Mouse (Mus musculus) erythroblast, adult 5-6 weeks (primary cell): ENCODE results near the gene Slc38a1. TPM values are rescaled to one million over a fixed set of nuclear protein-coding genes. Genes with fewer than 3 reads are reported as not detected.

Experiments
- ATAC-seq: replicated peaks from 2 replicates; pipeline ENCODE4 v1.8.0; 2016; ENCODE audit warnings: moderate number of reproducible peaks, mild to moderate bottlenecking, moderate TSS enrichment, inconsistent platforms; ENCODE audit not compliant: poor library complexity, low FRiP score, severe bottlenecking
- total RNA-seq, 2 experiments: library from RNA; stranded (forward) in 1 of 2; stranded (reverse) in 1 of 2; fragments of 150-400 nt in 1 of 2; fragments of 200-764, 138-1000 nt in 1 of 2; gene quantifications; 2 replicates each; pipeline versions ENCODE4 v1.2.3 to v1.2.4; 2015 to 2017; ENCODE audit warnings: low replicate concordance in 2 of 2

Gene Slc38a1
- total RNA-seq, 2 experiments from 2014 or later = 6.6 to 27.3 TPM

DNA sequence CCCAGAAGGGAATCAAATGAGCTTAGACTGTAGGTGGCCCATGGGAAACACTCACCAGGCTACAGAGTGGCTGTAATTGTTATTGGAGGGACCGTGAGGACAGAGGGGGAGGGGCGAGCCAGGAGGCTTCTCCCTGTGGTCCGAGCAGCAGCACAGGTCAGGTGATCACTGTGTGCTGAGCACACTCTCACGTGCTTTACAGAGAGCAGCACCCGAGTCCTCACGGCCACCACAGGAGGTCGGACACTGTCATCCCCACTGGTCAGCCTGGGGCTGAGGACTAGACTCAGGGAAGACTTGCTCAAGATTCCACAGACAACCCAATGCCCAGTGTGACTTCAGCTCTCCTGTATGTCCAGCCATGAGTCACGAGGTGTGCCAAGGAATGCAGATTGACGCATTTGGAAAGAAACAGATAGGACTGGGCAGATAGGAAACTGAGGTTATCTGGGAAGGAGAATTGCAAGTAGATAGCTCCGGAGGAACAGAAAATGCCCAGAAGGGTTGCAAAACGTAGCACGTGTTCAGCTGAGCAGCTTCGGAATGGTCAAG lies 18.0 kb upstream of the Slc38a1 start:
- ATAC-seq = peak; percentile 52; the same call in 1 of the 2 replicates

DNA sequence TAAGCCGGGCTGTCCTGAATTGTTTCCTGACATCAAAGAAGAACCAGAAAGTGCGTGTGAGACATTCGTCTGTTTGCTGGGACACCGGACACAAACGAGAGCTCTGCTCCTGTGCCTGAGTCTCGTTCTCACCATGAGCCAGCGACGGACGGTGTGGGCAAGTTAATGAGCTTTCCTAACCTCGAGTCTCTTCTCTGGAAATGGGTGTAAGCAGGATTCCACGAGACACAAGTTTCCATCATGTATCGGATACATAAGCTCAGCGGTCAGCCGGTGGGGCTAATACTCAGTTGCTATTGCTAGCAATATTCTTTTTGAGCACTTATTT lies 15.5 kb upstream of the Slc38a1 start:
- ATAC-seq = no peak

DNA sequence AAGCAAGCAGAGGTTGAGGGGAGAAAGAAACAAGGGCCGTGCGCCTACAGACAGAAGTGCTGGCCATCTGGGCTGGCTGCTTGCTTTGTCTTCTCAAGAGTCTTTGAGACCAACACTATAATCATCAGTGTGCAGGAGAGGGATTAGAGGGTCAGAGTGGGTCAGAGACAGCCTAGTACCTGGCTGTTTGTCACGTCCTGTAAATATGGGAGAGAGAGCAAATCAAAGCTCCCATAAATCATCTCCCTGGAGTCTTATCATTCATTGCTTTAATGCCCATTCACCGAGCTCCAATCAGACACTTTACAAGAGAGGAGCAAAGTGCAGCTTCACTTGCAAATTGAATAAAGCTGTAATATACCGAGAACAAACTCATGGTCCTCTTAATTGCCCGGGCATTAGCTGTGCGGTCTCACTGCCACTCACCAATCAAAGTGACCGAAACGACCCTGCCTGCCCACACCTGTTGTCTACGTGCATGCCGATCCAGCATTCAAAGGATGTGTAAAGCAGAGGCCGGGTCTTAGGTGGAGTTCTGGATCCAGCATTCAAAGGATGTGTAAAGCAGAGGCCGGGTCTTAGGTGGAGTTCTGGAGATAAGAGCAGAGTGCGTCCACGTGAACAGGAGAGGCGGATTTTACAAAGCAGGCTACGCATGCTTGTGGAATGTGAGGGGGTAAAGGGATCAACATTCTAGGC lies 15.0 kb upstream of the Slc38a1 start:
- no peak for ATAC-seq

- no peak for ATAC-seq
Measured at GRCm38 (mm10) chr15:96655514-96655913, 12.8 kb upstream of the Slc38a1 start.

DNA sequence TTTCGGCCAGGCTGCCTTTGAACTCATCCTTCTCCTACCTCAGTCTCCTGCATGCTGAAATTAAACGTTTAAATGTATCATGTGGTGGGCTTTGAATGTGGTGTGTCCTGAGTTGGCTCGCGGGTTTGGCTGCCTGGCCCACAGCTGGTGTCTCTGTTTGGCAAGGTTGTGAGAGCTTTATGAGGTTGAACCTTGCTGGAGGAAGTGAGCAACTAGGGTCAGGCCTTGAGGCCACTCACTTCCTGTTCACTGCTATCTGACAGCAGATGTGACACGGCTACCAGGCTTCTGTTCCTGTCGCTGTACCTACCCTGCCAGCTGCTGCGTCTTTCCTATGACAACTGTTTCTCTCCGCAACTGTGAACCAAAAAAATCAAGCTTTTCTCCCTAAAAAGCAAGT lies 12.0 kb upstream of the Slc38a1 start:
- no peak for ATAC-seq

DNA sequence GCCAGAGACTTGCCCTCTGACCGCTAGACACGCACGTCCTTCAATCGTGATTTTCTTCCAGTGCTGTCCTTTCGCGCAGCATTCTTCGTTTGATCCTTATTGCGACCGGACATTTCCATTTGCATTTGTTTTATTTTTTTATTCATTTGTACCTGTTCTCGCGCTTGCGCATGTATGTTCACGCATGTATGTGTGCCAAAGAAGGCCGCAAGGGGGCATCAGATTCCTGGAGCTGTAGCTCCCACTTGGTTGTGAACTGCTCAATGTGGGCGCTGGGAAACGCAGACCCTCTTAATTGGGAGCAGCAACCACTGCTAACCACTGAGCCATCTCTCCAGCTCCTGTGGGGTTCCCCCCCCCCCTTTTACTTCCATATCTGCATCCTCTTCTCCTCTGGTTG lies 10.3 kb upstream of the Slc38a1 start:
- no peak for ATAC-seq

DNA sequence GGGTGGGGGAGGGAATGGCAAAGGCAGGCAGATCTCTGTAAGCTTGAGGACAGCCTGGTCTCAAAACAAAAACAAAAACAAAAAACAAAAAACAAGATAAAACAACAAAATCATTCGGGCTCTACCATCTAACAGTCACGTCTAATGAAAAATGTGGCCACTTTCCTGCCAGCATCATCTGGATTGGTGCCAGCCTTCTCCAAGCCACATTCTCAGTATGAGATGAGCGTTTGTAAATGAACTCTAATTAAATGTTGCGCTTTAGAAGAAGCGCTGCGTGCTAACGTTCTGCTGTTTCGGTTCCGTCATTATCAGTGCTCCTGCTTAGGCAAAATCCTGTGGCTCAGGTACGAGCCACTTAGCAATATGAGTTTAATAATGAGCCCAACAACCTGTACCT lies 9.8 kb upstream of the Slc38a1 start:
- no peak for ATAC-seq

DNA sequence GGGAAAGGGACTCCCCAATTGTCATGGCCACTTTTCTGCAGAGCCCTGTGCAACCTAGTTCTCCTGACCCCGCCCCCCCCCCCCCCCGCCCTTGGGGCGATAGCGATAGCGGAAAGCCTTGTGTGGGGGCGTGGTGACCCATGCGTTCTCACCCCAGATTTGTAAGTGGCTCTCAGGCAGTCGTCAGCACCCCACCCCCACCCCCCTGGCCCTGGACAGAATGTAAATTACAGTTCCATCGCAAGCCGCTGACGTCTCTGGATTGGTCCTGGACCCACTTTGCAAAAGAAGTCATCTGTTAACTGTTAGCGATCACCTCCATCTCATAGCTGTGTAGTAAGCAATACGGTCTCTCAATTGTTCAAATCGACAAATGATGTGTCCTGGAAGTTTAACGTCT lies 4.7 kb upstream of the Slc38a1 start:
- no peak for ATAC-seq

- ATAC-seq = 0 out of 2 replicates have a peak, but pooled peaks have one; percentile 28
Measured at GRCm38 (mm10) chr15:96641821-96642435, 785 bp downstream of the Slc38a1 start.

- peak; percentile 48; the same call in 1 of the 2 replicates for ATAC-seq
Measured at GRCm38 (mm10) chr15:96641111-96641820, 1.4 kb downstream of the Slc38a1 start.

DNA sequence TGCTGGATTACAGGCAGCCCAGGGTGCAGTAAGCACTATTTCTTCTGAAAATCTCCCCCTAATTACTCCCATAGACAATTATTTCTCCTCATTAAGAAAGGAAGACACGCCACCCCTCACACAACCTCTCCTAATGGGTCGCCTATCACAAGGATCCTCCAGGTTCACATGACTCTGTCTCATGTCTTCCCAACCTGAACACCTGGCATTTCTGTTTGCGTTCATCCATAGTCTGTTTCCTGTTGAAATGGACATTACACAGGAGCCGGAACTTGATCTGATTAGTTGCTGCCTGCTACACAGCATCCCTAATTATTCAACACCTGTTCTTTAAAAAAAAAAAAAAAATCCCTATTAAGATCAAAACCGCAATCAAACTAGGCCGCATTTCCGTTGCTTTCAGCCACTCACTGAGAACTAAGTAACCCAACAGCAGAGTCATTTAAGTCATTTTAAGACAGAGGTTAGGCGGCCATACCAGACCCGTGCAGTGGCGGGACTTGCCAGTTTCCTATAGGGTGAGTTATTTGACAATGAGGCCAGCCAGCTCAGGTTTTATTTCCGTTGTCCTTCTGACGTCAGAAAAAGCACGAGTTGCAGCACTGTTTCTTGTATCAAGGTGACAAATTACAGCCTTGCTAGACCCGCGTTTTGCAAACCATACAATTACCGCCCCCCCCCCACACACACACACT lies 2.3 kb downstream of the Slc38a1 start:
- 0 out of 2 replicates have a peak, but pooled peaks have one; percentile 16 for ATAC-seq

DNA sequence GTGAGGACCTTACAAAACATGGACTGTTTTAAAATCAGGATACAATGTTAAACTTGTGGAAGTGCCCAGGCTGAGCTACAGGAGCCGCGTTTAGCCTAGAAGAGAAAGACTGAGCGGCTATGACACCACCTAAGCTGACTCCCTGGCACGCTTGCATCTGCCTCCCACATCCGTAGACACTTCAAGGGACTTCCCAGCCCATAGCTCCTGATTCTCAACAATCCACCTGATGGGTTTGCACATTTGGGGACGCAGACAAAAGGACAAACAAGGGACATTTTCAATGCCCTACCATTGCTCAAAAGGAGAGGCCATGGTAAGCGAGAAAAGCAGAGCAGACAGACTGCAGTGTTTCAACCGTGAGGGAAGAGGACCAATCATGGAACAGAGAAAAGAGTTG lies 3.1 kb downstream of the Slc38a1 start:
- ATAC-seq = no peak

DNA sequence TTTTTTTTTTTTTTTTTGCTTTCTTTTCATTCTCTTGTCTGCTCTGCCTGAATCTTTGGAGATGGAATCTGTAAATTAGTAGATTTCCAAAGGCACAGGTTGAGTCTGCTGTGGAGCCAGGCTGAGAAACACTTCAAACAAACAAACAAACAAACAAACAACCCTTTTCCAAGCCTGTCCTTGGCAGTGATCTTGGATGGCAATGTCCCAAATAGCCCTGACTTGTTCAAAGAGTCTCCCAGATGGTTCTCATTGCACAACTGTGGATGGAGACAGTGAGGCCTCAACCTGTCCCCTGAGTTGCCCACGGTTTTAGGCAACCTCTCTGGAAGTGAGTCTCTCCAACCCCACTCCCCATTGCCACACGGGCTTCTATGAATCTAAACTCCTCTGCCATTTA lies 4.1 kb downstream of the Slc38a1 start:
- no peak for ATAC-seq

DNA sequence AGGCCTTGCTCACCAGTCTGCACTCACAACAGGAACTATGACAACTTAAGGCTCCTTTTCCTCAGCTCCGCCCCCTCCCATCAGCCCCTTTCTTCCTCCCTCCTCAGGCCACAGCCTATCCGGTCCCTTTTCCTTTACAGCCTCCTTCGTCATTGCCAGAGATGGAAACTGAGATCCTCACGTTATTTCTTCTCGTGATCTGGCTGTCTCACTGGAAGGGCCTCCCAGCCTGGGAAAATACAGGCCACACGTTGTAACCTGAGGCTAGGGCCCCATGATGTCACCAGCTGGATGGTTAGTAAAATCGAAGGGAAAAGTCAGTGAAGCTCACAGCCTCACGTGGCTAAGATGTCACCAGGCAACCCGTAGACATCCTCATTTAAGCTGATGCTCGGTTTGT lies 4.5 kb downstream of the Slc38a1 start:
- ATAC-seq = no peak

DNA sequence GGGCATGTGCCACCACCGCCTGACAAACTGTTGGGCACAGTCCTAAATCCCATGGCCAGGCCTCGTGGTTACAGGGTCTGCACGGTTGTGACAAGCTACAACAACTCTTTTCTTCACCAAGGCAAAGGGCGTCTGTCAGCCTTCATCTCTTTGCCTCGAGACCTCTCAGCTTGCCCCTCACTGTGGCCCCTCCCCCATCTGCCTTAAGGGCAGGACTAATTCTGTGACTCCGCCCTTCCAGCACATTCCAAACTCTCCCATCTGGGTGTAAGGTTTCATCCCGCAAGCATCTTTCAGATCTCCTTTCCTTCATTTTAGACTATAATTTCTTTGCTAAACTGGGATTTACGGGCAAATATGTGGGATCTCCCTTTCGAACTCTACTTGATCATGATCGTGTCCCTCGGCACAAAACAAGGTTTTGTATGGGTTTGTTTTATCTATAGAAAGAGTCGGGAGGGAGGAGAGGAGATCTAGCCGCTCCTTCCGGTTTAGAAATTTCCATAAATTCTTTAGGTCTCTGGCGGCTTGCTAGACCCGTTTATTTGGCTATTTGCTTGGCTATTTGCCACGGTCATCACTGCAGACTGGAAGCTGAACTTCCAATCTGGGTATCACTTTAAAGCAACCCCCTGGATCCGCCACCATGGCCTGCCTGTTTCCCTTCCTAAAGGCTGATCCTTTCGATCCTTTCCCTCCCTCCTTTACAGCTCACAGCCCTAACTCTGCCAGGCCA lies 7.9 kb downstream of the Slc38a1 start:
- no peak for ATAC-seq

GRCm38 (mm10) chr15:96632201-96632600 lies 10.5 kb downstream of the Slc38a1 start:
- ATAC-seq = no peak

GRCm38 (mm10) chr15:96631107-96631718 lies 11.5 kb downstream of the Slc38a1 start:
- no peak for ATAC-seq

DNA sequence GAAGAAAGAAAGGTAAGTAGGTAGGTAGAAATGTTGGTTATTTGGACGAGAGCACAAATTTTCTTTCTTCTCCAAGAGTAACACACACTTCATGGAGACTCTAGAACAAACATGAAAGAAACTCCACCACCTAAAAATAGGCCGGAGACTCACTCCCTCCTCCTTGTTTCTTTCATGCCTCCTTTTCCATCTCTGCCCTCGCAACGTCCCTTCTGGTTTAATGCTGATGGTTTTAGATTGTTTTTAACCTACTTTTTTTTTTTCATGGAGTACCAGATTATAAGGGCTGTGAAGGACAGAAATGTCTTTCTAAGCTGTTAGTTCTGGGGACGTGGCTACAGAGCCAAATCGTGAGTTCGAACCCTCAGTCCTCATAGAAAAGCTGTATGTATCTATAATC lies 14.5 kb downstream of the Slc38a1 start:
- no peak for ATAC-seq

GRCm38 (mm10) chr15:96626871-96627270 lies 15.8 kb downstream of the Slc38a1 start:
- no peak for ATAC-seq
